Mouse (Mus musculus): ENCODE data around the gene Myrf. TPM values are rescaled to one million over a fixed set of nuclear protein-coding genes. Genes with fewer than 3 reads are reported as not detected.

Myrf gene
- polyA plus RNA-seq, 1 experiment, result 15.9 TPM

- H3K4me3 ChIP-seq (ENCODE audit: low read depth, low read length), result no peak overlapping the region
Observed at GRCm38 (mm10) chr19:10185876-10186275, 54.7 kb downstream of the Myrf start.

GRCm38 (mm10) chr19:10184096-10184495 is 56.5 kb downstream of the Myrf start:
- no peaks in the 10 kb centered on the region for H3K27me3 ChIP-seq (ENCODE audit: control insufficient read depth, insufficient read depth, low read length, poor library complexity, severe bottlenecking)
- no peak overlapping the region for H3K27ac ChIP-seq (ENCODE audit: insufficient read depth, low read length)
- peak overlapping the region; percentile 73 for H3K9ac ChIP-seq (ENCODE audit: low read depth, poor library complexity, severe bottlenecking)
- peak overlapping the region; percentile 62 for H3K4me3 ChIP-seq (ENCODE audit: low read depth, low read length)
- no peak for TF ChIP-seq POLR2A (IDR thresholded peaks at IDR 0.05; ENCODE audit: insufficient read depth, low read length)
- no peak for TF ChIP-seq CTCF (IDR thresholded peaks at IDR 0.05; ENCODE audit: low read depth, low read length)
- TF ChIP-seq EP300 (IDR thresholded peaks at IDR 0.05; ENCODE audit: insufficient read depth, low read depth, low read length), result no peak
- H3K36me3 ChIP-seq (ENCODE audit: control insufficient read depth, insufficient read depth, low read length, poor library complexity, severe bottlenecking), result peaks cover 5% of the 10 kb centered on the region; the same call in 1 of the 2 replicates
- H3K9me3 ChIP-seq (replicated peaks; ENCODE audit: control insufficient read depth, insufficient read depth, low read length, poor library complexity, severe bottlenecking), result no peaks in the 10 kb centered on the region
- no peaks in the 10 kb centered on the region for H3K4me1 ChIP-seq (ENCODE audit: control insufficient read depth, insufficient read depth, low read length)

More at GRCm38 (mm10) chr19:10185876-10186275, 54.7 kb downstream of the Myrf start:
- Histone ChIP-seq H3K36me3 (ENCODE audit: control insufficient read depth, insufficient read depth, low read length, poor library complexity, severe bottlenecking) (peaks cover 5% of the 10 kb centered on the region; the same call in 1 of the 2 replicates), H3K4me1 (ENCODE audit: control insufficient read depth, insufficient read depth, low read length) (no peaks in the 10 kb centered on the region), H3K27ac (ENCODE audit: insufficient read depth, low read length) (no peak overlapping the region), H3K27me3 (ENCODE audit: control insufficient read depth, insufficient read depth, low read length, poor library complexity, severe bottlenecking) (no peaks in the 10 kb centered on the region), H3K9me3 (replicated peaks; ENCODE audit: control insufficient read depth, insufficient read depth, low read length, poor library complexity, severe bottlenecking) (no peaks in the 10 kb centered on the region), H3K9ac (ENCODE audit: low read depth, poor library complexity, severe bottlenecking) (no peak overlapping the region)
- no peak for TF ChIP-seq POLR2A (IDR thresholded peaks at IDR 0.05; ENCODE audit: insufficient read depth, low read length)
- no peak for TF ChIP-seq CTCF (IDR thresholded peaks at IDR 0.05; ENCODE audit: low read depth, low read length)
- no peak for TF ChIP-seq EP300 (IDR thresholded peaks at IDR 0.05; ENCODE audit: insufficient read depth, low read depth, low read length)

GRCm38 (mm10) chr19:10183299-10183983 is 57.1 kb downstream of the Myrf start:
- TF ChIP-seq CTCF (IDR thresholded peaks at IDR 0.05; ENCODE audit: low read depth, low read length) (no peak), POLR2A (IDR thresholded peaks at IDR 0.05; ENCODE audit: insufficient read depth, low read length) (no peak), EP300 (IDR thresholded peaks at IDR 0.05; ENCODE audit: insufficient read depth, low read depth, low read length) (no peak)
- Histone ChIP-seq H3K4me1 (ENCODE audit: control insufficient read depth, insufficient read depth, low read length) (no peaks in the 10 kb centered on the region), H3K27me3 (ENCODE audit: control insufficient read depth, insufficient read depth, low read length, poor library complexity, severe bottlenecking) (no peaks in the 10 kb centered on the region), H3K36me3 (ENCODE audit: control insufficient read depth, insufficient read depth, low read length, poor library complexity, severe bottlenecking) (peaks cover 5% of the 10 kb centered on the region; the same call in 1 of the 2 replicates), H3K27ac (ENCODE audit: insufficient read depth, low read length) (peak overlapping the region; percentile 12; the same call in 1 of the 2 replicates), H3K9me3 (replicated peaks; ENCODE audit: control insufficient read depth, insufficient read depth, low read length, poor library complexity, severe bottlenecking) (no peaks in the 10 kb centered on the region), H3K9ac (ENCODE audit: low read depth, poor library complexity, severe bottlenecking) (peak overlapping the region; percentile 73), H3K4me3 (ENCODE audit: low read depth, low read length) (peak overlapping the region; percentile 62)

GRCm38 (mm10) chr19:10182670-10183298 is 57.8 kb downstream of the Myrf start, which contains the start of gene Fads1:
TSS of gene Fads1 (plus strand) at chr19:10182888.
- no peaks in the 10 kb centered on the region for H3K27me3 ChIP-seq (ENCODE audit: control insufficient read depth, insufficient read depth, low read length, poor library complexity, severe bottlenecking)

GRCm38 (mm10) chr19:10182142-10182541 is 58.4 kb downstream of the Myrf start:
- H3K36me3 ChIP-seq (ENCODE audit: control insufficient read depth, insufficient read depth, low read length, poor library complexity, severe bottlenecking), result peaks cover 5% of the 10 kb centered on the region; the same call in 1 of the 2 replicates
- H3K4me1 ChIP-seq (ENCODE audit: control insufficient read depth, insufficient read depth, low read length), result no peaks in the 10 kb centered on the region
- H3K4me3 ChIP-seq (ENCODE audit: low read depth, low read length), result peak overlapping the region; percentile 69
- H3K9me3 ChIP-seq (replicated peaks; ENCODE audit: control insufficient read depth, insufficient read depth, low read length, poor library complexity, severe bottlenecking), result no peaks in the 10 kb centered on the region
- H3K27me3 ChIP-seq (ENCODE audit: control insufficient read depth, insufficient read depth, low read length, poor library complexity, severe bottlenecking), result no peaks in the 10 kb centered on the region
- H3K27ac ChIP-seq (ENCODE audit: insufficient read depth, low read length), result peak overlapping the region; percentile 87
- TF ChIP-seq EP300 (IDR thresholded peaks at IDR 0.05; ENCODE audit: insufficient read depth, low read depth, low read length), result no peak
- no peak for TF ChIP-seq POLR2A (IDR thresholded peaks at IDR 0.05; ENCODE audit: insufficient read depth, low read length)
- TF ChIP-seq CTCF (IDR thresholded peaks at IDR 0.05; ENCODE audit: low read depth, low read length), result no peak
- peak overlapping the region; percentile 50 for H3K9ac ChIP-seq (ENCODE audit: low read depth, poor library complexity, severe bottlenecking)

More at GRCm38 (mm10) chr19:10182670-10183298, 57.8 kb downstream of the Myrf start, which contains the start of gene Fads1:
- H3K4me1 ChIP-seq (ENCODE audit: control insufficient read depth, insufficient read depth, low read length), result no peaks in the 10 kb centered on the region
- peak within 1 kb of the TSS; percentile 69 for H3K4me3 ChIP-seq (ENCODE audit: low read depth, low read length)
- no peaks in the 10 kb centered on the region for H3K9me3 ChIP-seq (replicated peaks; ENCODE audit: control insufficient read depth, insufficient read depth, low read length, poor library complexity, severe bottlenecking)
- H3K27ac ChIP-seq (ENCODE audit: insufficient read depth, low read length), result peak within 1 kb of the TSS; percentile 87
- peak; percentile 38 for TF ChIP-seq CTCF (IDR thresholded peaks at IDR 0.05; ENCODE audit: low read depth, low read length)
- TF ChIP-seq POLR2A (IDR thresholded peaks at IDR 0.05; ENCODE audit: insufficient read depth, low read length), result no peak
- 0 out of 2 replicates have a peak, but pooled peaks have one; percentile 21 for TF ChIP-seq EP300 (IDR thresholded peaks at IDR 0.05; ENCODE audit: insufficient read depth, low read depth, low read length)
- peaks cover 5% of the 10 kb centered on the region; the same call in 1 of the 2 replicates for H3K36me3 ChIP-seq (ENCODE audit: control insufficient read depth, insufficient read depth, low read length, poor library complexity, severe bottlenecking)
- H3K9ac ChIP-seq (ENCODE audit: low read depth, poor library complexity, severe bottlenecking), result peak within 1 kb of the TSS; percentile 73

Data from ES-Bruce4 (cell line).